Mouse (Mus musculus): ENCODE measurements at regions not wholly inside any gene's neighbourhood (a gene's known extent, or its start where the extent isn't known, plus 50 kb on each side); places are given as distances from the start of the nearest gene placed in this dataset.

DNA sequence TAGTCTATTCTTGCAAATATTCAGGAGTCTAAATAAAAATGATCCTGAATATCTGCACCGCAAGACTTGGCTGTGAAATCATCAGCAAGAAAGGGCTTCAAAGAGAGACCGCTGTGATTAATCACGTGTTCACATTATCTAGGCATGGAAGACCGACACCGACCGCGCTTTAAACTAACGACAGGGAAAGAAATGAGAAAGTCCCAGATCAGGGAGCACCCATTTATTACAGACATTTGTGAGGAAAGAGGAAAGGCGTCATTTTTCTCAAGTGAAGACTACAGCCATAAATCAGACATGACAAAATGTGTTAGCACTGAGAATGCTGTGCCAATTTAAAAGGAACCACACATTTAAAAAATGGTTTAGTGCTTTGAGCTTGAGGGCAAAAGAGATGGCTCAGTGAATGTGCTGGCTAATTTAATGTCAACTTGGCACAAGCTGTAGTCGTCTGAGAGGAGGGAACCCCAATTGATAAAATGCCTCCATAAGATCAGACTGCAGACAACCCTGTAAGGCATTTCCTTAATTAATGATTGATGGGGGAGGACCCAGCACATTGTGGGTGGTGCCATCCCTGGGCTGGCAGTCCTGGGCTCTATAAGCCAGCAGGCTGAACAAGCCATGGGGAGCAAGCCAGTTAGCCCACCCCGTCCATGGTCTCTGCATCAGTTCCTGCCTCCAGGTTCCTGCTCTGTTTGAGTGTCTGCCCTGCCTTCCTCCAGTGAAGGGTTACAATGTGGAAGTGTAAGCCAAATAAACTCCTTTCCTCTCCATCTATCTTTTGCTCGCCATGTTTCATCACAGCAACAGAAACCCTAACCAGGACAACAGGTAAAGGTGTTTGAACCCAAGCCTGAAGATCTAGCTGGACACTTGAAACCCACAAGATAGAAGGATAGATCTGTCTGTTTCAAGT is 81.5 kb upstream of the Gm47985 start:
- WGBS, result 90% methylated on average over 12 of the region's 12 CpGs
- no peaks in the 10 kb centered on the region for H3K27me3 ChIP-seq (ENCODE audit: control insufficient read depth, insufficient read depth, low read length)
- H3K4me1 ChIP-seq (ENCODE audit: control insufficient read depth, insufficient read depth, insufficient read length), result peaks cover 5% of the 10 kb centered on the region; the same call in 1 of the 2 replicates
- H3K4me3 ChIP-seq (ENCODE audit: extremely low read depth, insufficient read depth, insufficient read length), result no peak overlapping the region
- no peak overlapping the region for H3K27ac ChIP-seq (ENCODE audit: insufficient read depth, low read length)
- no peak for DNase-seq (ENCODE audit: low read depth in 1 of 2, low spot score in 2 of 2)
- TF ChIP-seq CTCF (IDR thresholded peaks at IDR 0.05; ENCODE audit: extremely low read depth, insufficient read depth, insufficient read length, insufficient replicate concordance) (no peak), POLR2A (IDR thresholded peaks at IDR 0.05; ENCODE audit: low read depth, low read length) (no peak)
- H3K36me3 ChIP-seq (ENCODE audit: control insufficient read depth, insufficient read depth, low read length), result no peaks in the 10 kb centered on the region

- Histone ChIP-seq H3K27ac (ENCODE audit: insufficient read depth, low read length) (no peak overlapping the region), H3K4me3 (ENCODE audit: extremely low read depth, insufficient read depth, insufficient read length) (no peak overlapping the region), H3K27me3 (ENCODE audit: control insufficient read depth, insufficient read depth, low read length) (no peaks in the 10 kb centered on the region), H3K4me1 (ENCODE audit: control insufficient read depth, insufficient read depth, insufficient read length) (peaks cover 5% of the 10 kb centered on the region; the same call in 1 of the 2 replicates), H3K36me3 (ENCODE audit: control insufficient read depth, insufficient read depth, low read length) (no peaks in the 10 kb centered on the region)
- no peak for TF ChIP-seq POLR2A (IDR thresholded peaks at IDR 0.05; ENCODE audit: low read depth, low read length)
- TF ChIP-seq CTCF (IDR thresholded peaks at IDR 0.05; ENCODE audit: extremely low read depth, insufficient read depth, insufficient read length, insufficient replicate concordance), result no peak
- no peak for DNase-seq (ENCODE audit: low read depth in 1 of 2, low spot score in 2 of 2)
- WGBS, result 83% methylated on average over 1 of the region's 1 CpGs
Observed at GRCm38 (mm10) chr1:151101516-151101915, 80.8 kb upstream of the Gm47985 start.

DNA sequence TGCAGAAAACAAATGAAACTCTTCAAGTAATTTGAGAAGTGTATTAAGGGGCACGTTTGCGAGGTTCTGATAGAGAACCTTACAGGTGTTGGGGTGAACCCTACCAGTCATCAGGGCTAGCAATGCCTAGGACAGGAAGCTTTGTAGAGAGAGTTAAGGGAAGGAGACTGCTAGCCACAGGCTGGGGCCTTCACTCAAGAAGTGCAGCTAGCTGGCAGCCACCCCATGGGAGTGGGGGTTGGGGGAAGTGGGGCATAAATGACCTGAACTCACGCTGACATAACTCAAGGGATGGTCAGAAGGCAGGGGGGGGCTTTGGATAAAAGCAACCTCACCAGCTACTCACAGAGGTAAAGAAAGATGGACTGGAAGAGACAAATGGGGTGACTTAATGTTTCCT is 80.3 kb upstream of the Gm47985 start:
- Histone ChIP-seq H3K4me3 (ENCODE audit: extremely low read depth, insufficient read depth, insufficient read length) (no peak overlapping the region), H3K27ac (ENCODE audit: insufficient read depth, low read length) (no peak overlapping the region; the same call in 1 of the 2 replicates), H3K27me3 (ENCODE audit: control insufficient read depth, insufficient read depth, low read length) (no peaks in the 10 kb centered on the region), H3K4me1 (ENCODE audit: control insufficient read depth, insufficient read depth, insufficient read length) (peaks cover 5% of the 10 kb centered on the region; the same call in 1 of the 2 replicates), H3K36me3 (ENCODE audit: control insufficient read depth, insufficient read depth, low read length) (no peaks in the 10 kb centered on the region)
- TF ChIP-seq POLR2A (IDR thresholded peaks at IDR 0.05; ENCODE audit: low read depth, low read length) (no peak), CTCF (IDR thresholded peaks at IDR 0.05; ENCODE audit: extremely low read depth, insufficient read depth, insufficient read length, insufficient replicate concordance) (no peak)
- DNase-seq (ENCODE audit: low read depth in 1 of 2, low spot score in 2 of 2), result no peak
- 31% methylated on average over 3 of the region's 3 CpGs for WGBS

- Histone ChIP-seq H3K4me3 (ENCODE audit: extremely low read depth, insufficient read depth, insufficient read length) (no peak overlapping the region), H3K27ac (ENCODE audit: insufficient read depth, low read length) (no peak overlapping the region), H3K4me1 (ENCODE audit: control insufficient read depth, insufficient read depth, insufficient read length) (peaks cover 5% of the 10 kb centered on the region; the same call in 1 of the 2 replicates), H3K36me3 (ENCODE audit: control insufficient read depth, insufficient read depth, low read length) (no peaks in the 10 kb centered on the region), H3K27me3 (ENCODE audit: control insufficient read depth, insufficient read depth, low read length) (no peaks in the 10 kb centered on the region)
- 84% methylated on average over 16 of the region's 16 CpGs for WGBS
- DNase-seq (ENCODE audit: low read depth in 1 of 2, low spot score in 2 of 2), result no peak
- TF ChIP-seq POLR2A (IDR thresholded peaks at IDR 0.05; ENCODE audit: low read depth, low read length) (no peak), CTCF (IDR thresholded peaks at IDR 0.05; ENCODE audit: extremely low read depth, insufficient read depth, insufficient read length, insufficient replicate concordance) (no peak)
Observed at GRCm38 (mm10) chr1:151102646-151103391, 79.5 kb upstream of the Gm47985 start.

DNA sequence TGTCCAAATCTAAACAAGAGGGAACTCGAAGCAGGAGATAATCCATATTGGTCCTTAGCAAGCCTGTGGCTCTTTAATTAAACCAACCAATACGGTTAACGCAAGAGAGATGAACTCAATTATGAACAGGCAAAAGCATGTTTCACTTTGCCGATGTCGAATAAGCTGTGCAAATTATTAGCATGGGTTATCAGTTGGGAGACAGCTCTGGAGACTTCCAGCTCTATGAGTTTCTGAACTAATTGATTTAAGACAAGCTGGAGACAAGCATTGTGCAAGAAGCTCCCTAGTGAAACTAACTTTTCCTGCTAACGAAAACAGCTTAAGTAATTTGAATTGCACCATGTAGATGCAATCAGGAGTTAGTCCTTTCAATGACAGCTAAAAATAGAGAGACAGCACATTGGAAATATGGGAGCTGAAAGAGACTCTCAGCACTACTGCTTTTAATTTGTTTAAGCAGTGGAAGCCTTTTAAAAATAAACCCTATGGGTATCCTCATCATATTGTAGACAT is 78.8 kb upstream of the Gm47985 start:
- no peak overlapping the region for H3K4me3 ChIP-seq (ENCODE audit: extremely low read depth, insufficient read depth, insufficient read length)
- no peak for DNase-seq (ENCODE audit: low read depth in 1 of 2, low spot score in 2 of 2)
- H3K4me1 ChIP-seq (ENCODE audit: control insufficient read depth, insufficient read depth, insufficient read length), result peaks cover 5% of the 10 kb centered on the region; the same call in 1 of the 2 replicates
- H3K27me3 ChIP-seq (ENCODE audit: control insufficient read depth, insufficient read depth, low read length), result no peaks in the 10 kb centered on the region
- H3K36me3 ChIP-seq (ENCODE audit: control insufficient read depth, insufficient read depth, low read length), result no peaks in the 10 kb centered on the region
- 85% methylated on average over 6 of the region's 6 CpGs for WGBS
- no peak overlapping the region for H3K27ac ChIP-seq (ENCODE audit: insufficient read depth, low read length)
- TF ChIP-seq CTCF (IDR thresholded peaks at IDR 0.05; ENCODE audit: extremely low read depth, insufficient read depth, insufficient read length, insufficient replicate concordance), result no peak
- no peak for TF ChIP-seq POLR2A (IDR thresholded peaks at IDR 0.05; ENCODE audit: low read depth, low read length)

DNA sequence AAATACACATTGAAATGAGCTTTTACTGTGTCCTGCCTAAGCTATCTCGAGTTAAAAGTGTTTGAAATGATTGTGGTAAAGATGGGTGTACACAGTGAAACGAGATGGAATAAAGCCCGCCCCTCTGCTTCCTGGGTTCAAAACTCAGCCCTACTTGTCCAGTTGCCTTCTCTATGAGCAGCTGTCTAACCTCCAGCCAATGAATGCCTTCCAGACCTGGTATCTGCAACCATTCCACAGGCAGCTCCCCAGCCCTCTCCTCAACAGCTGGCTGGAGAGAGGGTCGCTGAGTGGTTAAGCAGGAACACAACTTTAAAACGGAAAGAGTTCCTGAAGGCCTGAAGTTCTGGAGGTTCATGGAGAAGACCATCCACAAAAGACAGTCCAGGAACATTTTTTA is 78.0 kb upstream of the Gm47985 start:
- no peaks in the 10 kb centered on the region for H3K36me3 ChIP-seq (ENCODE audit: control insufficient read depth, insufficient read depth, low read length)
- H3K4me3 ChIP-seq (ENCODE audit: extremely low read depth, insufficient read depth, insufficient read length), result no peak overlapping the region
- H3K27me3 ChIP-seq (ENCODE audit: control insufficient read depth, insufficient read depth, low read length), result no peaks in the 10 kb centered on the region
- no peak overlapping the region for H3K27ac ChIP-seq (ENCODE audit: insufficient read depth, low read length)
- peaks cover 5% of the 10 kb centered on the region; the same call in 1 of the 2 replicates for H3K4me1 ChIP-seq (ENCODE audit: control insufficient read depth, insufficient read depth, insufficient read length)
- TF ChIP-seq POLR2A (IDR thresholded peaks at IDR 0.05; ENCODE audit: low read depth, low read length) (no peak), CTCF (IDR thresholded peaks at IDR 0.05; ENCODE audit: extremely low read depth, insufficient read depth, insufficient read length, insufficient replicate concordance) (no peak)
- WGBS, result 67% methylated on average over 5 of the region's 5 CpGs
- DNase-seq (ENCODE audit: low read depth in 1 of 2, low spot score in 2 of 2), result no peak
